Comparison of ENCODE assay signal across 8 mouse cellular contexts in genomic region chr11:115354183-115354582, GRCm38 (mm10). TPM values are rescaled to one million over a fixed set of nuclear protein-coding genes. Genes with fewer than 3 reads are reported as not detected.
A peak's percentile ranks its signal among the peaks of the same experiment; 100 is the strongest.
DNase-seq lines count a peak whose midpoint lies in the region; ATAC-seq and TF ChIP-seq lines count a peak whose summit lies in the region.

No protein-coding gene starts in this region.

- in situ Hi-C loops in Patski (cut with MboI; ENCODE audit: low pct_unique_long_range_greater_than_20kb): no loop called here

- no peak overlapping the region for H3K4me2 ChIP-seq in lung, embryonic 14.5 days

- no peaks in the 10 kb centered on the region for H3K27me3 ChIP-seq in Patski
- no peaks in the 10 kb centered on the region for H3K27me3 ChIP-seq in lung, embryonic 14.5 days (ENCODE audit: insufficient read depth, low read length)

- no peaks in the 10 kb centered on the region for H3K36me3 ChIP-seq in lung, embryonic 14.5 days (ENCODE audit: insufficient read depth)

- no peak for TF ChIP-seq CTCF in Patski (IDR thresholded peaks at IDR 0.05)
- TF ChIP-seq CTCF in lung, embryonic 14.5 days (IDR thresholded peaks at IDR 0.05; ENCODE audit: low read depth): peak; percentile 99

- DNase-seq in Patski (ENCODE audit: low read depth, low spot score): no peak
- peak; percentile 86 to 88 for DNase-seq in cerebellum, postnatal 14 days
- DNase-seq in gastrocnemius, postnatal 14 days: peak; percentile 71
- peak; percentile 61 for DNase-seq in kidney, adult 9 months
- peak; percentile 92 for DNase-seq in lung, embryonic 14.5 days
- peak; percentile 49 for DNase-seq in ovary, postnatal 14 days (ENCODE audit: low spot score)
- DNase-seq in urinary bladder, postnatal 4 days (ENCODE audit: low spot score in 2 of 2): no peak

- POLR2A ChIA-PET in Patski (lab: Charles Lee): interaction anchor here (0.6 to 0.7 kb wide), 2 partner anchors 91 to 120 kb away, joined by 3 read pairs; no protein-coding TSS in a partner anchor

- ATAC-seq in CD4-positive, CD25-positive, alpha-beta regulatory T cell, adult 4 months: peak; percentile 62
- peak; percentile 24 for ATAC-seq in Patski
- ATAC-seq in lung, embryonic 14.5 days (ENCODE audit: insufficient read depth): 0 out of 2 replicates have a peak, but pooled peaks have one; percentile 35

- WGBS in lung, embryonic 14.5 days: 6% methylated on average over 8 of the region's 8 CpGs

- intact Hi-C loops in gastrocnemius, postnatal 14 days (cut with DNase I; ENCODE audit: low total_unique reads): loop anchor here (2.0 kb wide), 1 partner anchor 31 kb away; the partner anchor contains the start of gene Ush1g

- H3K9ac ChIP-seq in lung, embryonic 14.5 days: no peak overlapping the region

- H3K4me3 ChIP-seq in lung, embryonic 14.5 days (ENCODE audit: low read depth, low read length): no peak overlapping the region

- CTCF ChIA-PET in Patski (lab: Charles Lee): interaction anchor here (0.7 to 2.2 kb wide), 13 partner anchors 9 to 129 kb away, joined by 3 to 11 read pairs (median 4); partner anchors contain the start of genes Fdxr and Ush1g

- no peaks in the 10 kb centered on the region for H3K9me3 ChIP-seq in lung, embryonic 14.5 days (ENCODE audit: low read depth, low read length)

- H3K27ac ChIP-seq in lung, embryonic 14.5 days (ENCODE audit: low read depth): no peak overlapping the region

- no peaks in the 10 kb centered on the region for H3K4me1 ChIP-seq in lung, embryonic 14.5 days (ENCODE audit: insufficient read depth)

RNA-seq across cellular contexts. Expression of gene Hid1, which starts 13.4 kb away (rescaled TPM):
- 1 to 10 TPM; 2.4 to 3.9 TPM for polyA plus RNA-seq in CD4-positive, CD25-positive, alpha-beta regulatory T cell, adult 4 months (2017; shearing (Covaris generic))
- 15.3 TPM for polyA plus RNA-seq in Patski (2021)
- total RNA-seq in gastrocnemius, postnatal 14 days (2021): 1 to 10 TPM; 2.9 to 4.3 TPM
- 7.4 and 9.2 TPM in 2 replicates for polyA plus RNA-seq in lung, embryonic 14.5 days (2014; fragmentation: Nextera tagmentation; extraction: Ambion mirVana)

RNA-seq across cellular contexts. Expression of gene Otop3, which starts 19.7 kb away (rescaled TPM):
- polyA plus RNA-seq in CD4-positive, CD25-positive, alpha-beta regulatory T cell, adult 4 months (2017; shearing (Covaris generic)): not detected
- polyA plus RNA-seq in Patski (2021): not detected
- total RNA-seq in gastrocnemius, postnatal 14 days (2021): not detected
- 0.12 TPM in 1 of 2 replicates, not detected in the other for polyA plus RNA-seq in lung, embryonic 14.5 days (2014; fragmentation: Nextera tagmentation; extraction: Ambion mirVana)

RNA-seq across cellular contexts. Expression of gene Cdr2l, which starts 27.5 kb away (rescaled TPM):
- not detected for polyA plus RNA-seq in CD4-positive, CD25-positive, alpha-beta regulatory T cell, adult 4 months (2017; shearing (Covaris generic))
- polyA plus RNA-seq in Patski (2021): 21.3 TPM
- 1 to 10 TPM; 4.8 to 8.3 TPM for total RNA-seq in gastrocnemius, postnatal 14 days (2021)
- 17.7 and 19.8 TPM in 2 replicates for polyA plus RNA-seq in lung, embryonic 14.5 days (2014; fragmentation: Nextera tagmentation; extraction: Ambion mirVana)

RNA-seq across cellular contexts. Expression of gene Ush1g, which starts 32.3 kb away (rescaled TPM):
- not detected for polyA plus RNA-seq in CD4-positive, CD25-positive, alpha-beta regulatory T cell, adult 4 months (2017; shearing (Covaris generic))
- 0.32 TPM for polyA plus RNA-seq in Patski (2021)
- total RNA-seq in gastrocnemius, postnatal 14 days (2021): under 1 TPM; 0.25 to 0.73 TPM
- not detected in 2 replicates for polyA plus RNA-seq in lung, embryonic 14.5 days (2014; fragmentation: Nextera tagmentation; extraction: Ambion mirVana)

RNA-seq across cellular contexts. Expression of gene Otop2, which starts 47.2 kb away (rescaled TPM):
- not detected for polyA plus RNA-seq in CD4-positive, CD25-positive, alpha-beta regulatory T cell, adult 4 months (2017; shearing (Covaris generic))
- not detected for polyA plus RNA-seq in Patski (2021)
- total RNA-seq in gastrocnemius, postnatal 14 days (2021): not detected
- not detected in 2 replicates for polyA plus RNA-seq in lung, embryonic 14.5 days (2014; fragmentation: Nextera tagmentation; extraction: Ambion mirVana)

Comparison
In these comparisons a context has a peak if more than half of its experiments do, and no peak if none do; other contexts are left out.
1. DNase-seq: peak in cerebellum, postnatal 14 days (2 of 2), gastrocnemius, postnatal 14 days (single experiment), kidney, adult 9 months (single experiment), lung, embryonic 14.5 days (single experiment) and ovary, postnatal 14 days (single experiment); none in Patski (single experiment) and urinary bladder, postnatal 4 days (0 of 2).
2. RNA of gene Cdr2l, which starts 27.5 kb away (polyA plus RNA-seq): 21.3 TPM in Patski (single experiment) and 17.7 to 19.8 TPM in lung, embryonic 14.5 days; not detected in CD4-positive, CD25-positive, alpha-beta regulatory T cell, adult 4 months; every median in the first group is over 10 times any median in the second.
3. Peak in every context shown above with its lines, with median percentiles within 50 percentile points of each other: ATAC-seq.